Mouse (Mus musculus) heart, postnatal 0 days (tissue): ENCODE measurements around the gene Plcb4.

Experiments
- CTCF ChIP-seq: IDR thresholded peaks from 2 replicates; pipeline ENCODE4 v1.5.1; 2016; ENCODE audit warnings: antibody characterized with exemption, control low read depth, low read depth
- EP300 ChIP-seq: IDR thresholded peaks from 2 replicates; pipeline ENCODE4 v1.6.1; 2016; ENCODE audit warnings: antibody characterized with exemption, low read depth

DNA sequence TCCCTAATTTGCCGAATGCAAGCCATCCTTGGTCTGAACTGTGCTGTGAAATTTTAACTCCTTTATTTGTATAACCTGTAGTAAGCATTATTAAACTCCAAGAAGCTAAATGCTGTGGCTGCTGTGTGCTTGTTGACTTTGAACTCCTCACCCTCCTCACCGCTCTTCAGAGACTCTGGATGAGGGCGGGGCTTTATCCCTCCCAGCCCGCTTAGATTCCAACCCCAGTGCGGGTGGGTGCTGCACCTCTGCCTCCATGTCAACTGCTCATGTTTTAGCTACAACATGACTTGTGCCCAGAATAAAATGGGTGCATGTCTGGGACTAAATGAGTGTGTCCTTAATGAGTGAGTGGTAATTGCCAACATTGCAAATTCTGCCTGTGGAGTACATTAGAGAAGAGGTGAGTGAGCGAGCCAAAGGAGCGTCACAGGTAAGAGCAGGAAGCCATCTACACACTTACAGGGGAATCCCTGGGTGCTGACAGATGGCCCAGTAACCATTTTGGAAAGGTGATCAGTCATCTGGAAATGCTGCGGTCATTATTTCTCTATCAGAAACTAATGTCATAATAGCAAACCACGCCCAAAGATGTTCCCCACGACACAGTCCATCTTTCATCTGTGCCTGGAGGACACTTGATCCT lies 13.8 kb downstream of the Plcb4 start:
- TF ChIP-seq CTCF (no peak), EP300 (no peak)
